Mouse (Mus musculus) retina, postnatal 1 day (tissue): ENCODE data around the gene Igfbp6.

Experiments
- DNase-seq: peaks from one replicate; pipeline ENCODE4 v3.0.0-alpha.2; 2012

The Igfbp6 gene

DNA sequence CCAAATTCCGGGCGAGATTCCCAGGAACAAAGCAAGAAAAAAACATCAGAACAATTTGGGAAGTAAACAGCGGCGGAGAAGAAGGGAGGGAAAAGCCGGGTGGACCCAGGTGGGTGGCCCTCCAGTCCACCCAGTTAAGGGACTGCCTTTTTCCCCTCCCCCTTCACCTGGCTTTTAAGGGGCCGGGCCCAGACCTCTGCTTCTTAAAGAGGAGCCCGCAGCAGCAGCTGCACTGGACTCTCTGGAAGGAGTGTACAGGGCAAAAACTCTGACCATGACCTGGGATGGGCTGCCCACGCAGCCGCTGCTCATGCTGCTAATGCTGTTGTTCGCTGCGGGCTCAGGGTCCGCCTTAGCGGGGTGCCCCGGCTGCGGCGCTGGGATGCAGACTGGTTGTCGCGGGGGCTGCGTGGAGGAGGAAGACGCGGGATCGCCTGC is at the start of gene Igfbp6:
Igfbp6 (plus strand) TSS at position 89 of the 438 bp plus-strand sequence.
- DNase-seq = peak; percentile 13

DNA sequence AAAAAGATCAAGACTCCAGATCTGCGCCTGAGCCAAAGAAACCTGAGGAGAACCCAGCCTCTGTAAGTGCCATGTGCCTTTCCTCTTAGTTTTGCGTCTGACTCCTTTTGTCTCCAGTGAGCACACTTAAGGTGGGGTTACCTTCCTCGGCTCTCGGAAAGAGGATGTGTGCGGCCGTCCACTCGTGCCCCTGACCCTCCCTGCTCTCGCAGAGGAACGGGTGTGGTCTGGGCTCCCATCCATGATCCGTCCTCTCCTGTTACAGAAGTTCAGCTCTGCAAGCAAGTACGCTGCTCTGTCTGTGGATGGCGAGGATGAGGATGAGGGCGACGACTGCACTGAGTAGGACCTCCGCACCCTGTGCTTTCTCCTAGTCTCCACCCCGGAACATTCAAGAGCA is 49.2 kb upstream of the Igfbp6 start:
- no peak for DNase-seq

DNA sequence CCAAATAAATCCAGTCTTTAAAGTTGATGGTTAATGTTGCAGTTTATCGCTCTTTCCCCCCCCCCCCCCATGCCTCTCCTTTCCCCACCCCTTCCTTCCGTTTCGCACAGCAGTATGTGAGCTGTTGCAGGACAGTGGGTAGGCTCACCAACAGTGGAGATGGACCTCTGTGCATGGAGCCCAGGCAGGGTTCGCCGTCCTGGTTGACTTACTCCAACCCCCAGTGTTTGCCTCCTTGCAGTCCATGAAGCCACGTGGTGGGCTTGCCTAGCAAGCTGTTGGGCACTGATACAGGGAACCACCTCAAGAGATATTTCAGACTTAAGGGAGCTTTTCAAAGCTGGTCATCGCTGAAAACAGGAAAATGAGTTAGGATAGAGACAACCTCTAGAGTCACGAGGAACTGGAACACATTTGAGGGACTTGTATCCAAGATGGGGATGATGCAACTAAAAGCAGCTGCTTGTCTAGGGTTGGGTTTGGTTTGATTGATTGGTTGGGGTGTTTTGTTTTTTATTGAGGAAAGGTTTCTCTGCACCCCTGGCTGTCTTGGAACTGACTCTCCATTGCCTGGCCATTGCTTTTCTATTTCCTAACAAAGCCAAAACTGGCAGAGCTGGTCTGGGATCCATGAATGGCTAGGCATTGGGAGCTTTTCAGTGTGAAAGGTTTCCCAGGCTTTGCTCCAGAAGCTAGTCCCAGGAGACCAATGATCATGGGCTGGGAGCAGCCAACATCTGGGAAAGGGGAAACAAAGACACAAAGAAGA is 46.8 kb upstream of the Igfbp6 start:
- no peak for DNase-seq

DNA sequence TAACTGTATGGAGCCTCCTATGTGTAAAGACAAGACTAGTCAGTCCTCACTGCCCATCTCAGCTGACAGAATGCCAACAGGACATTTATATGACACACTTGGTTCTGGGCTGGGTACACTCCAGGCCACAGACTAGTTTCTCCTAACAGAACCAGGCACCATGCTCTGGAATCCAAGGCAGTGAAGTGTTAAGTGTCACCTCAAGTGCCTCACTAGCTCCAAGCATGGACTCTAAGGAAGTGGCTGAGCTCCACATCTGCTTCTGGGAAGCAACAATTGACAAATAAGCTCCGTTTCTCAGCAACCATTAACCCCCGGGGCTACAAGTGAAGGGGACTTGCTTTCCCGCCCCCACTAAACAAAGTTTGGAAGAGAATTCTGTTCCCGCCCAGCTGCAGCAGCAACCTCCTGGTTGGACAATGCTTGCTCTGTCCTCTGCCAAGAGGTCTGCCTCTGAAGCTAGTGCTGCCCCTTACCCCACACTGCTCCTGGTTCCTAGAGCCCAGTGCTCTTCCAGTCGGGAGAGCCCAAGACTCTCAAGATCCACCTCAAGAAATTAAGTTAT is 46.1 kb upstream of the Igfbp6 start:
- DNase-seq = no peak

DNA sequence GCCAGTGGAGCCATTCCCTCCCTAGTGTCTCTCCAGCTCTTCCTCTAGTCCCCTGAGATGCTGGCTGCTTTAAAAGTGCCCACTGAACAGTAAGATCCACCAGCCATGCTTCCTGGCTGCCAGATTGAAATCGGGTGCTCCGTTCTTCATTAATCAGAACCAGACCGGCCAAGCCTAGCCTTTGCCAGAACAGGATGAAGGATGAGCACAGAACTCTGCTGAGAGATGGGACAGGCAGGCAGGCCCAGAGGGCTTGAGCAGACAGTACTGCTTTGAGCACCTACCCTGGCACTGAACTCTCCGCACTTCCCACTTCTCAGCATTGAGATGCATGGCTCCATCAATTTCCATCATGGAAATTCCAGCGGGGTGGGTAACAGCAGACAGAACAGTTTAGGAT is 44.9 kb upstream of the Igfbp6 start:
- DNase-seq = no peak

DNA sequence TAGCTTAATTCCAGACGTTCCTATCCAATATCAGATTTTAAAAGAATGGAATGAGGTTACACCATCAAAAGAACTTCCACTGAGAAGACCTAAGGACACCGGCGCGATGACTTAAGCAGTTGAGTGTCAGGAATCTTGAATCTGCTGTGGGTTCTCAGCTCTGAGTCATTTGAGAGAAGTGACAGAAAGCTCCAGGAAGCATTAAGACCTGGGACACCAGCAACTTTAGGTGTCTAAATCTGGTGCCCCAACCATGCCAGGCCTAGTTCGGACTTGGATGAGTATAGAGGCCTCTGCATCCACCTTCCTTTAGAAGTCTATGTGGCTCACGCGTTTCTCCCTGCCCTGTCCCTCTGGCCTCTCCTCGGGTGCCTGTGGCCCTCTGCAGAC is 44.4 kb upstream of the Igfbp6 start:
- DNase-seq = no peak

DNA sequence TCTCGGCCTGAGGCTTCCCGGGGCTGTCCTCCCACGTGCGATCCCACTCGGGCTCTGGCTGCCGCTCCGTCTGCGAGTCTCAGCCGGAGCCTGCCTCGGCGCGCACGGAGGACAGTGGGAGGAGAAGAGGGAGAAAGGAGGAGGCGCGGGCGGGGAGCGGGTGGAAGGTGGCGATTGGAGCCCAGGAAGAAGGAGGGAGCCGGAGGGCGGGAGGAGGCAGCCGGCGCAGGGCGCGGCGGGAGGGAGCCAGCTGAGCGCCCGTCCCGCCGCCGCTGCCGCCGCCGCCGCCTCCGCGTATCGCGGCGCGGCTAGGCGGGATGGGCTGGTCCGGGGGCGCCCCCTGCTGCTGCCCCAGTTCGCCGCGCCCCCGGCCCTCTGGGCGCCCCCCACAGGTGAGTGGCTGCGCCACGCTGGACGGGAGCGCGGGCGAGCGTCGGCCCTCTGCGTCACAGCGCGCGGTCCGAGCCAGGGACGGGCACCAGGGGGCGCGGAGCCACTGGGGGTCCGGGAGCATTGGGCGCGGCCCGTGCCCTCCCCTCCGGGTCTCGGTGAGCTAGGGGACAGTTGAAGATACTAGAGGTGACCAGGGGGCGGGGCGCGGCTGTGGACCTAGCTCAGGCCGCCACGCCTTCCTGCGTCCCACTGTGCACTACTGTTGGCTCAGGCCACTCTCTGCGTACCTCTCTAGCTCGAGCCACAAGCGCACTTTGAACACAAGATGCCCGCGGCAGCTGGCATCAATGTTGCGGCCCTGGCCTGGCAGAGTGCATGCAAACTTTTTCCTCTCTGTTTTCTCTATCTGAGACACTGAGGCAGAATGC is 43.8 kb upstream of the Igfbp6 start, which contains the start of gene Tns2:
Tns2 (plus strand) TSS at position 253 of the 821 bp plus-strand sequence.
- DNase-seq = peak; percentile 89

DNA sequence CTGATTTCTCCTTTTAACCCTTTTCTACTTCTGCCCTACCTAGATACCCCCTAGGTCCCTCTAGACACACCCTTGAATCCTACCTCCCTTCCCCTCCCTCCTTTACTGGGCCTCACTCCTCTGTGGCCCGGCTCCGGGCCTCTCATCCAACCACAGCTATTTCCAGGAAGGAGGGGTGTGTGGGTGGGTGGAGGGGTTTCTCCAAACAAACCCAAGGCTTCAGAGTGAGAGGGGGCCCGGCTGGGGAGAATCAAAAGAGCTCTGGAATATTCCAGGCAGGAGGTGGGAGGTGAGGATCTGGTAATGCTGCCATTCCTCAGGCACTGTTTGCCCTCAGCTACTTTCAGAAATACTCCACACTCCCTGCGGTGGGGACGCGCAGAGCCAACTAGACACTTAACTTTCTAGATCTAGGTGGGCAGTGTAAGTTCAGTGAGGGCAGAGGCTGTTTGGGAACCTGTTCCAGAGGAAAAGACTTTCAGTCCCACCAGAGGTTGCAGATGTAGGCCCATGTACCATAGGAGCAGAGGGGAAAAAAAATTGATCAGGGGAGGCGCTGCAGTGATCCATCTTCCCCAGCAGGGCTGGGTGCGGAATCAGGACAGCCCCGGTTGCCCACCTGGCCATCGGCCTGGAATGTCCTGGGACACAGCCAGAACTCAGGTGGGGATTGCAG is 43.0 kb upstream of the Igfbp6 start:
- peak; percentile 45 for DNase-seq

DNA sequence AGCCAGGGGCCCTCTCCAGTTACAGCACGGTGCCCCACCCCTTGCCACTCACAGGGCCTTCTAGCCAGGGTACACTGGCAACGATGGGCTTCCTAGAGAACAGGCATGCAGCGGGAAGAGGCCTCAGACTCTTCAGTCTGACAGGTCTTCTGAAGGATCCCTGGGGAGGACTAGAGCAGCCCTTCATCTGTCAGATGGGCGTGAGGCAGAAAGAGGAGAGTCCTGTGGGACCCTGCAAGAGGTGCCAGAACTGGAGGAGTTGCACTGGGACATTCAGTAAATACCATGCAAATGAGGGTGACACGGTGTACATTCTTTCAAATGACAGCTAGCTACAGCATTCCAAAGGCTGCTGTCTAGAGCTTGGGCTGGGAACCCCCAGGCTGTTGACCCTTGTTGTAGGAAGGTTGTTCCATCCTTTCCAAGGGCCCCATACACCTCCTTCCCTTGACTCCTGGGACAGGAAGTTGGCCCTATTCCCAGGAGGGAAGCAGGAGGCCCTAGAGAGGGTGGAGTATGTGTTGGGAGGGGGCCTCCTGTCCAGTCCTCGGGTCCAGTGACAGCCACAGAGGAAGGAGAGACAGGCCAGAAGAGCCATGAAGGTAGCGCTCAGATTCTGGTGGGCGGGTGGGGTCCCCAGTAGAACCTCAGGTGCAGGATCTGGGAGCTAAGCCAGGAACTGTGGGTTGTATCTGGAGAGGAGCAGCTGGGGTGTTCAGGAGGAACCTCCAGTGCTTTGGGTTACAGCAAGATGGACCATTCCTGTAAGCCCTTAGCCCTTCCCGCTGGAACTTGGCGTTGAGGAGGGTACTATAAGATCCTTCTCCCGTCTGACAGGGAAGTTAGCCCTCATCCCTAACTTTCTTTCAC is 42.3 kb upstream of the Igfbp6 start:
- peak; percentile 44 for DNase-seq

DNA sequence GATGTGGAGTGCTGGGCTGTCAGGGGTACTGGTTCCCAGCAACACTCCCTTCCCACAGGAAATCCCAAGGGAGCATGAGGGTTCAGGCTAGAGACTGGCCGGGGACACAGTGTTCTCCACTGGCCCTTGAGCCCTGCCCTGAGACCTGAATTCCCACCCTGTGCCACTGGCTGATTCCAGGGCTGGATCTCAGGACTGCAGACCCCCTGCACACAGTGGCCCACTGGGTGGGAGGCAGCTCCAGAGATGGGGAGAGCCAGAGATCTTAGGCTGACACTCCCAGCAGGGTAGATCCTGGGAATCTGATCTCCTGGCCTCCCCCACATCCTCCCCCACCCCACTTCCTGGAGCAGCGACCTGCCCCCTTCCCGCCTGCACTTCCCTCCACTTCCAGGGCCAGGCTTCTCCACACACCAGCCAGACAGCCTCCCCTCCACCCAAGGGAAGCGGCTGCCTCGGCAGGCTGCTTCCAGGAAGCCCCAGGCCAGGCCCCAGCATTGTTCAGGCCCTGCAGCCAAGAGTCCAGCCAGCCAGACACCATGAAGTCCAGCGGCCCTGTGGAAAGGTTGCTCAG is 41.5 kb upstream of the Igfbp6 start:
- peak; percentile 41 for DNase-seq

DNA sequence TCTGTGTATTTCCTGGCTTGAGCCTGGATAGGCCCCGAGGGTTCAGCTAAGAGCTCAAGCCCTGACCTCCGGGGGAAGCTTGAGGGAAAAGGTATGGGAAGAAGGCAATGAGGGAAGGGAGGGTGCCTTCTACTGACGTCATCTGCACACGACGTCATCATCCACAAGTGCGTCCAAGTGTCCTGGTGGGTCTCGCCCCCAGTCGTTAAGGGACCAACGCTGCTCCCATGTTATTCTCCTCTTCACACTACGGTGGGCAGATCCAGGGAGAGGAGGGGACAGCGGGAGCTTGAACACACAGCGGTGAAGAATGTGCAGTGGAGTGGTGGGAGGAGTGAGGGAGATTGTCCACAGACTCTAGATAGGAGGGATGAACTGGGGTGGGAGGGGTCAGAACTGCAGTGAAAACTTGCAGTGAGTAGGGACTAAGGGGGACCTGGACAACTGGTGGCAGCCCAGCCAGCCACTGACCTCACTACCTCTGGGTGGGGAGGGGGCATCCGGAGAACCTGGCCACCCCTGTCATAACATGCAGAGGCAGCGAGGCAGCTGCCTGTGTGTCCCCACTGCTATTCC is 40.7 kb upstream of the Igfbp6 start:
- peak; percentile 89 for DNase-seq

DNA sequence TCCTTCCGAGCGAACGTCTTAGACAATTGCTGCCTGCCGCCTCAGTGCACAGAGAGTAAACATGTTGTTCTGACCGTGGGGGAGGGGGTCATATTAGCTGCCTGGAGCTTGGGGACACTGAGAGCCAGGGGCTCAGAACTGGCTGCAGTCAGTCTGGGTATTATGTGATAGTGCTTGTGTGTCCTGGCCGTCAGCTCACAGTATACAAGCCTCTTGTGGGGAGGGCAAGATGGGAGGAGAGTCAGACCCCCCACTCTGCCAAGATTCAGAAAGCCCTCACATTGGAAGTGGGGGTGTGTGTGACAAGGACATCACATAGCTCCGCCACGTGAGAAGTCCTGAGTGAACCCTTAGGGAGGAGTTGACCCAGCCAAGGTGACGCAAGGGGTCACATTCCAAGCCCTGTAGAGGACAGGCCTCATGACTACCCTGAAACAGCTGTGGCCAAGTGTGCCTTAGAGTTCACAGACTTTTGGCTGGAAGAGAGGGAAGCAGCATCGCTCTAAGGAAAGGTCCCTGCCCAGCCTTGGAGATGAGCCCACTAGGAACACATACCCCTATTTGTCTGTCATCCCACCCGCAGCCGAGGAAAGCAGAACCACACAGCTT is 40.1 kb upstream of the Igfbp6 start:
- no peak for DNase-seq

DNA sequence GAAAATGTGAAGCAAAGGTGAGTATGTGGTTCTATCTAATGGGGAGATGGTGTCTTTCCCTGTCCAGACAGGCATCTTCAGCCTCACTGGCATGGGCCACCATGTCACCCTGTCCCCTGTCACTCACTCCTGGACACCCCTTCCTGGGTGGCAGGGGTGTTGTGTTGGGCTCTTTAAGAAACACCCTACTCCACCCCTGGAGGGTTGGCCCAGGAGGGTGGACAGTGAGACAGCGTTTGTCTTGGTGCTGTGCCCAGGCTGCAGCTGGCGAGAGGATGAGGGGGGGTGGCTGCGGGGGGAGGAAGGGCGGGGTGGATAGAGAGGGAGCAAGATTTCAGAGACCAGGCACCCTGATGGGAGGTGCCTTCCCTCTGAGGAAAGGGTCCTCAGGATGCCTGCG is 38.8 kb upstream of the Igfbp6 start:
- DNase-seq = peak; percentile 58

DNA sequence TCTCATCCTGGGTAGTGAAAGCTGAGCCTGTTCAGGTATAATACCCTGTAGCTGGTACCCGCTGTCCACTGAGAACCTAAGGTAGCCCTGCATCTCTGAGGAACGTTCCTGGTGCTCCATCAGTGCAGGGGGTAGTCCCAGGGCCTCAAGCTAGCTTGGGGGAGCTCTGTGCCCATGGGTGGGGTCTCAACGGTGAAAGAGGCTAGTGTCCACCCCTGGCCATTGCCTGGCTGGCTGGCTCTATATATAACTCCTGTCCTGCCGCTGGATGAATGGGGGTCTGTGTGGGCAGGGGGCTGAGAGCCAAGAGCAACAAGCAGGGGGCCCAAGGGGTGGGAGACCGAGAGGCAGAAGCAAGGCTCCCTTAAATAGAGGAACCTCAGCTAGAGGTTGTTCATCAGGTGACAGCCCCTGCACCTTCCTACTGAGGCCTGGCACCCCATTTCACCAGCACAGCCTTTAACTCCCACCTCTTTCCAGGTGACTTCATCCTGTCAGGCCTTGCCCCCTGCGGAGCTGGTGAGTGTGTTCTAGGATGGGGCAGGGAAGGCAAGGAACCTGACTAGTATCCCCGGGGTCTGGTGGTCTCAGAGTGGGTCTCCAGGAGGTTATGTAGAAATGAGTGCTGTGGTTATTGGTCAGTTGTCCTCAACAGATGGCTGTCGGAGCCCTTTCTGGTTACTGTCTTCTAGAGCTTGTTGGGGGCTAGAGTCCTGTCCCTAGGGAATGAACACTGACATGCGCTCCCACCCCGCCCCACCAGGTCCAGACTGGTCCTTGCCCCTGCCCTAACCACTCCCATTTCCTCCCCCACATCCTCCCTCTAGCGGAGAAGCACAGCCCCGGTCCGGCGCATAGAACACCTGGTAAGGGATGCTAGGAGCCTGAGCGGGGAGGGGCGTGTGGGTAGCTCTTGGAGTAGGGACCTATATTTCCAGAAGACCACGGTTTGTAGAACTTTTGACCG is 38.1 kb upstream of the Igfbp6 start:
- DNase-seq = peak; percentile 40

DNA sequence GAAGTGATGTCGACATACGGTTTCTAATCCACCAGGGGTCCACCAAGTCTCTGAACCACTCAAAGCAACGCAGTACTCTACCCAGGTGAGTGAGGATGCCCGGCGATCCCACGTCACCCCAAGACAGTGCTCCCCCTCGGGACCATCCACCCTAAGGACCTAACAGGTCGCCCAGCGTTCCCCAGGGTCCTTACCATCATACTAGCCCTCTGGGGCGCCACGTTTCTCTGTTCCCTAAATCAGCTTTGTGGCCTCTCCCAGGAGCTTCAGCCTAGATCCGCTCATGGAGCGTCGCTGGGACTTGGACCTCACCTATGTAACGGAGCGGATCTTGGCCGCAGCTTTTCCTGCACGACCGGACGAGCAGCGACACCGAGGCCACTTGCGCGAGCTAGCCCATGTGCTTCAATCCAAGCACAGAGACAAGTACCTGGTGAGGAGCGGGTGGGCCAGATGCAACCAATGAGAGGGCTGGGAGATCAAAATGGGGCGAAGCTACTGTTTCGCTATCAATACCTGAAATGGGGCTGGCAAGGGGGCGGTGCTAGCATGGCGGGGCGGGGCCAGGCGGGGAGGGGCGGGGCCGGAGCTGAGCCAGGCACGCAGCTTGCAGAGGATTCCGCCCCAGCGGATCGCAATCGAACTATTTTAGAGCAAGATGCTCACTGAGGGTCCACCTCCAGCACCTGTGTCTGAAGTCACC is 37.3 kb upstream of the Igfbp6 start:
- peak; percentile 49 for DNase-seq

DNA sequence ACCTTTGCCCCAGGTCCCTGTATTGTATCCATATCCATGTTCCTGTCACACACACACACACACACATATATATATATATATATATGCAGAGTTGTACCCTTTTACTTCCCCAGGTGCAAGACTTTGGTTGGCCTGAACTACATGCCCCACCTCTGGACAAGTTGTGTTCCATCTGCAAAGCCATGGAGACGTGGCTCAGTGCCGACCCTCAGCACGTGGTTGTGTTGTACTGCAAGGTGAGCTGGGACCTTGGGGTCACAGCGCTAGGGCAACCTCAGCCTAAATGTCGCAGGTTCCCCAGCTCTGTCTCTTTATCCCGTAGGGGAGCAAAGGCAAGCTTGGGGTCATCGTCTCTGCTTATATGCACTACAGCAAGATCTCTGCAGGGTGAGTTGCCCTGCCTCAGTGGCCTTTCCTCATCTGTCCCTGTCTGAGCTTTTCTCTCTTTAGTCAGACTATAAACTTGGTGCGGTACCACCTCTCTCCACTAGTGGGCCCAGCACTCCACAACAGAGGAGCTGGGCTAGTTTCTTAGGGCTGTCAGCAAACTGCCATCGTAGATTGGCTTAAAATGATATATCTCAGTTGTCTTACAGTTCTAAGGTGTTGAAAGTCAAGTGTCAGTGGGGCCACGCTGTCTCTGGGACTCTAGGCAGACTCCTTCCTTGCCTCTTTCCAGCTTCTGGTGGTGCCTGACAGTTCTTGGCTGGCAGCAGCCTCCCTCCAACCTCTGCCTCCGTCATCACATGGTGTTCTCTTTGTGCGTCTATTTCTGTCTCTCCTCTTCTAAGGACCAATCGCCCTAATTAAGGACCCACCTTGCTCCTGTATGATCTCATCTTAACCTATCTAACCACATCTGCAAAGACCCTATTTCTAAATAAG is 36.2 kb upstream of the Igfbp6 start:
- peak; percentile 81 for DNase-seq

DNA sequence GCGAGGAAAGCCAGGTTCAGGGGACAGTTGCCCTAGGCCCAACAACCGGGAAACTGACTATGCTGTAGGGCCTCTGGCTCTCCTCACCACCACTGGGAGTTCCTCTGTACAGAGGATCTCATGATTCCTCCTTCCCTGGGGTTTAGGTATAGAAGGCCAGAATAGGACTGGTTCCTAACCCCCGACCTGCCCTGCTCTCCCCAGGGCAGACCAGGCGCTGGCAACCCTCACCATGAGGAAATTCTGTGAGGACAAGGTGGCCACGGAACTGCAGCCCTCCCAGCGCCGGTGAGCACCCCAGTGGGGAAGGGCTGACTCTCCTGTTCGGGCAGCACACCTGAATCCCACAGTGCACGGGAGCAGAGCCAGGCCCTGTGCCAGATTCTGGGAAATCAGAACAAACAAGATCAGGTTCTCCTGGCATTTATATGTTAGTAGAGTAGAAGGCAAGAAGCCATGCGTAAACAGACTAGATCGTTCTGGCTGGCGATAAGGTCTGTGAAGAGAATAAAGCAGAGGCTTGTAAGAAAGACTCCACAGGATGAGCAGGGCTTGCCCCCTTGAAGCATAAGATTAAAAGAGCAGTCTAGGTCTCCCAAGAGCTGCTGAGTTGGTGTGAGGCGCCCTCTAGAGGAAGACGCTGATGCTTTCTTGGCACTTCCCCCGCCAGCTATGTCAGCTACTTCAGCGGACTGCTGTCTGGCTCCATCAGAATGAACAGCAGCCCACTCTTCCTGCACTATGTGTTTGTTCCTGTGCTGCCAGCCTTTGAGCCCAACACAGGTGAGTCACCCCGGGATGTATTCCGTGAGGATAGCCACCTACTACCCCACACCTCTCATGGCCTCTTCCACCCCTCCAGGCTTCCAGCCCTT is 35.3 kb upstream of the Igfbp6 start:
- DNase-seq = peak; percentile 87
